Mouse (Mus musculus): ENCODE data around the gene Ush2a.

Ush2a gene

GRCm38 (mm10) chr1:189007239-189007979 is 745.6 kb downstream of the Ush2a start, which contains the start of gene Kctd3:
Kctd3 (minus strand) TSS chr1:189007841.
- peak; percentile 94 to 96 for DNase-seq (ENCODE audit: low spot score in 2 of 2)

- no peak for DNase-seq (ENCODE audit: low spot score in 2 of 2)
These were observed 746.1 kb downstream of the Ush2a start for GRCm38 (mm10) chr1:189007980-189008324.

- no peak for DNase-seq (ENCODE audit: low spot score in 2 of 2)
These were observed 748.8 kb downstream of the Ush2a start for GRCm38 (mm10) chr1:189010671-189011070.

GRCm38 (mm10) chr1:189012846-189013586 is 751.2 kb downstream of the Ush2a start:
- no peak for DNase-seq (ENCODE audit: low spot score in 2 of 2)

GRCm38 (mm10) chr1:189013587-189013921 is 751.7 kb downstream of the Ush2a start:
- DNase-seq (ENCODE audit: low spot score in 2 of 2), result no peak

All from frontal cortex, postnatal 25 days (tissue).